Mouse (Mus musculus): Measurements from ENCODE around the gene Myb. TPM values are rescaled to one million over a fixed set of nuclear protein-coding genes. Genes with fewer than 3 reads are reported as not detected.

Myb gene
- 400 and 463 TPM in 2 replicates for total RNA-seq (2017)

- ATAC-seq (replicated peaks in 1 of 2; ENCODE audit: insufficient read depth in 1 of 2, low FRiP score in 2 of 2, low TSS enrichment in 1 of 2, low read depth in 1 of 2, poor library complexity in 2 of 2, severe bottlenecking in 2 of 2), result peak; percentile 61 to 66
These were observed at the start of gene Myb for GRCm38 (mm10) chr10:21160537-21161358. Gene Myb, minus strand, starts transcription at chr10:21160984.

- ATAC-seq (replicated peaks in 1 of 2; ENCODE audit: insufficient read depth in 1 of 2, low FRiP score in 2 of 2, low TSS enrichment in 1 of 2, low read depth in 1 of 2, poor library complexity in 2 of 2, severe bottlenecking in 2 of 2), result peak; percentile 29 to 42; a peak in 3 of 4 replicates
These were observed 46.6 kb upstream of the Myb start for GRCm38 (mm10) chr10:21207378-21207777.

DNA sequence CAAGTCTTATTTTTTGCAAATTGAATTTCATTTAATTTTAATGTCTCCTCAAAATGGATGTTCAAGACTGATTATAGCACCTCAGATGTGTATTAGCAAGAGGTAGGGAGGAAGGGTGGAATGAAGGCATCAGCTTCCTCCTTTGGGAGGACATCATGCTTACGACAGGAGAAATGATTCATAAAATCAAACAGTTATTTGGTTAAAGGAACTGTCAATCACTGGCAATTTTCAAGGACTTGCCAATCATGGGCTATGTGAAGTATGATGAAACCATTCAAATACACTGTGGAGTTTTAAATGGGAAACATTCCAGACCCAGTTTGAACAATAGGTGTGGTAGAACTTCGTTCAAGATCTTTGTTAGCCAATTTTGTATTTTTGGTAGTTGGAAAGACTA is 45.4 kb upstream of the Myb start:
- ATAC-seq (replicated peaks in 1 of 2; ENCODE audit: insufficient read depth in 1 of 2, low FRiP score in 2 of 2, low TSS enrichment in 1 of 2, low read depth in 1 of 2, poor library complexity in 2 of 2, severe bottlenecking in 2 of 2), result no peak

- peak in 1 of 2 experiments; percentile 17; a peak in 1 of 4 replicates for ATAC-seq (replicated peaks in 1 of 2; ENCODE audit: insufficient read depth in 1 of 2, low FRiP score in 2 of 2, low TSS enrichment in 1 of 2, low read depth in 1 of 2, poor library complexity in 2 of 2, severe bottlenecking in 2 of 2)
These were observed 43.8 kb upstream of the Myb start for GRCm38 (mm10) chr10:21204496-21205085.

DNA sequence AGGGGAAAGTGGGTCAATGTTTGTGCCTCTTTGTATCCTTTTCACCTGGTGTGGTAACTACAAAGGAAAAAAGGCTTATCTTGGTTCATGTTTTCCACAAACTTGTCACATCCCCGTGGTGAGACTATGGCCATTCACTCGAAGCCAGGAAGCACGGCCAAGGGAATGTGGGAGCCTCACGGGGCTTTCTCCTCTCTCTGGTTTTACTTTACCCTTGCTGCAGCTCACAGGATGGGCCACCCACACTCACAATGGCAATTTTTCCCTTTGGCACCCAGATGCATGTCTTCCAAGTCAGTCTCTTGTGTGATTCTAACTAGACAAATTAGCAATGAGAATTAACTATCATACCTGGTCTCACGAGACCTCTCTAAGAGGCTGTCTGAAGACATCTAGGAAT is 43.1 kb upstream of the Myb start:
- no peak for ATAC-seq (replicated peaks in 1 of 2; ENCODE audit: insufficient read depth in 1 of 2, low FRiP score in 2 of 2, low TSS enrichment in 1 of 2, low read depth in 1 of 2, poor library complexity in 2 of 2, severe bottlenecking in 2 of 2)

DNA sequence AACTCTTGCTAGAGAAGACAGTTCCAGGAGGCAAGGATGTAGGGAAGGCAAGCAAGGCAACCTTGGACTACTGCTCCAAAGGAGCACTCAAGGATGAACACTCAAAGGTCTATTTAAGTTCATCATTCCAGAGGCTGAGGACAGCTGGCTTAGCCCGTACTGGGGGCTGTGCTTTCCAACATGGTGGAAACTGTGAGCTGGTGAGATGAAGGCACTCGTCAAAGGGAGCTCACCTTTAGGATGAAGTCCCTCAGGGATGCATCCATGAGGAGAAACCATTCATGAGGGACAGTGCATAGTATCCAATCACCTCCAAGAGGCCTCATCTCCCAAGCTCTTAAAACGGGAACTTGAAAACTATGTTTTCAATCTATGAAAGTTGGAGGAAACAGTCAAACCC is 42.7 kb upstream of the Myb start:
- no peak for ATAC-seq (replicated peaks in 1 of 2; ENCODE audit: insufficient read depth in 1 of 2, low FRiP score in 2 of 2, low TSS enrichment in 1 of 2, low read depth in 1 of 2, poor library complexity in 2 of 2, severe bottlenecking in 2 of 2)

GRCm38 (mm10) chr10:21200761-21201160 is 40.0 kb upstream of the Myb start:
- no peak for ATAC-seq (replicated peaks in 1 of 2; ENCODE audit: insufficient read depth in 1 of 2, low FRiP score in 2 of 2, low TSS enrichment in 1 of 2, low read depth in 1 of 2, poor library complexity in 2 of 2, severe bottlenecking in 2 of 2)

GRCm38 (mm10) chr10:21200322-21200721 is 39.5 kb upstream of the Myb start:
- ATAC-seq (replicated peaks in 1 of 2; ENCODE audit: insufficient read depth in 1 of 2, low FRiP score in 2 of 2, low TSS enrichment in 1 of 2, low read depth in 1 of 2, poor library complexity in 2 of 2, severe bottlenecking in 2 of 2), result no peak

- peak; percentile 47 to 74 for ATAC-seq (replicated peaks in 1 of 2; ENCODE audit: insufficient read depth in 1 of 2, low FRiP score in 2 of 2, low TSS enrichment in 1 of 2, low read depth in 1 of 2, poor library complexity in 2 of 2, severe bottlenecking in 2 of 2)
These were observed 35.9 kb upstream of the Myb start for GRCm38 (mm10) chr10:21196646-21197116.

DNA sequence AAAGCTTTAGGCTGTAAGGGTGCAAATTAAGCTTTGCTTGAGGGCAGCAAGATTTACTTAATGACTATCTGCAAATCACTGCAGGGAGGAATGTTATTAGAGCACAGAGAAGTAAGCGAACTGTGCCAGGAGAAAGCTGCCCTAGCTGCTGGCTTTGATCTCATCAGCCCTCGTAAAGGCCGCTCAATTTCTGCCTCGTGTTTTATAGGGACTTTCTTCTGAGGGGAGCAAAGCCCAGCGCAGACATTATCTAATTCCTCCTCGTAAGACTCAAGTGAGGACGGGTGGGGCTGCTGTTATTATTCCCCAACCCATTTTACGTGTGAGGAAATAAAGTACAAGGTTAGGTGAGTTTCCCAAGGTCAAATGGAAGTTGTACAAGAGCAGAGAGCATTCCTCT is 34.8 kb upstream of the Myb start:
- no peak for ATAC-seq (replicated peaks in 1 of 2; ENCODE audit: insufficient read depth in 1 of 2, low FRiP score in 2 of 2, low TSS enrichment in 1 of 2, low read depth in 1 of 2, poor library complexity in 2 of 2, severe bottlenecking in 2 of 2)

DNA sequence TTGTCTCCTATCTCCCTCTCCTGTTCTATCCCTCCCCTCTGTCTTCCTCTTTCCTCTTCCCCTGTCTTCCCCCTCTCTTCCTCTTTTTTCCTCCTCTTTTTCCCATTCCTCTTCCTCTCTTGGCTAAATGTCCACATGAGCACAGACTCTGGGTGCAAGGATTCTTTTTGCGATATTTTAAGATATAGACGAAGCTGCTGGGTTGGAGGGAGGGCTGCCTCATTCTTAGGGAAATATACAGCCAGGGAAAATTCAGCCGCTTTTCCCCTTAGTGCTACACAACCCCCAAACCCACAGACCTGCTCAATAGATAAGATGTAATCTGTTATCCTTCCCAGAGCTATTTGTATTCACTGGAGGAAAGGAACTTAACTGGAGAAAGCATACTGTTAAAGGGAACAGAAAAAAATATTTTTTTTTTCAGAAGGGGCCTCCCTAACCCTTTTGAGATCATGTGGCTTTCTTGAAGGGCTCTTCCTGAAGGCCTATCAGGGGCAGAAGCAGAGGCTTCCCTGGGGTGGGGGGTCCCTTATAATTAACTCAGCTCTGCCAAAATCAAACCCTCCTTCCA is 33.2 kb upstream of the Myb start:
- ATAC-seq (replicated peaks in 1 of 2; ENCODE audit: insufficient read depth in 1 of 2, low FRiP score in 2 of 2, low TSS enrichment in 1 of 2, low read depth in 1 of 2, poor library complexity in 2 of 2, severe bottlenecking in 2 of 2), result no peak

DNA sequence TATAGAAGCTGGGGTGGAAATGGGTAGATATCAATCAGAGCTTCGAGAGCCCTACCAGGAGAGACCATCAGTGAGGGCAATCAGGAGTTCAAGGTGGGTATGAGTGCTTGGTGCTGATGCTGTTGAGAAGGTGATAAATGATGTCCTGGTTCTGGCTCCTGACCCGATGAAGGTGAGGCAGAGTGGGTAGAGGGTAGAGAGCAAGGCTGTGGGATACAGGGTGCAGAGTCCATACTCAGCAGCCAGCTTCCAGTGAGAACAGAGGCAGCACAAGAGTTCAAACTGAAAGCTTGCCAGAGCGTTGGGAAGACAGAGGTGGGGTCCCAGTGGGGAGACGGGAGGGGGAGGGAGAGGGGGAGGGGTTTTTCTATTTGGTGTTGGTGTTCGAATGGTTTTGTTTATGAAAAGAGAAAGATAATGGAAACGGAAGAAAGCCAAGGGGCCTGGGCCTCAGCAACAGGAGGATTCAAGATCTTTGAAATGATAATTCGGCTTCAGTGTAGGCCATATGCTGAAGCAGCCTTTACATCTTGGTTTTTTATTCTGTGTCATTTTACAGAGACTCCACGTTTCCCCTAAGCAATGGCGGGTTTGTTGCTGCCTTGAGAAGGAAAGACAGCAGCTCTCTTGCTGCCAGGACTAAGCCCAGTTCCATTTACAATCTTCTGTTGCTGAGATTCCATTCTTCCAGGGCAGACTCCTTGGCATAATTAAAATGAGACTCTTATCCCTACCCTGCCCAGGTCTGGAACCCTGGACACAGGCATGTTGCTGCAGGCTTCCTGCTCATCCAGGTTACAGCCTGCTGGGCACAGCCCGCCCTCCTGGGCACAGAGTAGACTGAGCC is 32.5 kb upstream of the Myb start:
- ATAC-seq (replicated peaks in 1 of 2; ENCODE audit: insufficient read depth in 1 of 2, low FRiP score in 2 of 2, low TSS enrichment in 1 of 2, low read depth in 1 of 2, poor library complexity in 2 of 2, severe bottlenecking in 2 of 2), result no peak

DNA sequence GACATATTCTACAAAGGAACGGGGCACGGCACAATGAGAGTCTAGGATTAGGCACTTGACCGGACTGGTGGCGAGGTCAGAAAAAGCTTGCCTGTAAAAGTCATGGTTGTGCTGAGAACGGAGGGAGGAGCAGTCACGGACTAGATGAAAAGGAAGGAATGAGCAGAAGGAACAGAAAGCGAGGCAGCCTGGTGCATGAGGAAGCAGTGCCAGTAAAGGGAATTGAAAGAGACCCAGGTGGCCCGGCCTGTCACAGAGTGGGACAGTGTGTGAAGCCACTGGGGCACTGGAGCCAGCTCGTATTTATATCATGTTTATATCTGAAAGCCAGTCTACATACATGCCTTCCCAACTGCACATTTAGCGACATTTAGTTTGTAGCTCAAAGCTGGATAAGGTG is 31.7 kb upstream of the Myb start:
- ATAC-seq (replicated peaks in 1 of 2; ENCODE audit: insufficient read depth in 1 of 2, low FRiP score in 2 of 2, low TSS enrichment in 1 of 2, low read depth in 1 of 2, poor library complexity in 2 of 2, severe bottlenecking in 2 of 2), result no peak

DNA sequence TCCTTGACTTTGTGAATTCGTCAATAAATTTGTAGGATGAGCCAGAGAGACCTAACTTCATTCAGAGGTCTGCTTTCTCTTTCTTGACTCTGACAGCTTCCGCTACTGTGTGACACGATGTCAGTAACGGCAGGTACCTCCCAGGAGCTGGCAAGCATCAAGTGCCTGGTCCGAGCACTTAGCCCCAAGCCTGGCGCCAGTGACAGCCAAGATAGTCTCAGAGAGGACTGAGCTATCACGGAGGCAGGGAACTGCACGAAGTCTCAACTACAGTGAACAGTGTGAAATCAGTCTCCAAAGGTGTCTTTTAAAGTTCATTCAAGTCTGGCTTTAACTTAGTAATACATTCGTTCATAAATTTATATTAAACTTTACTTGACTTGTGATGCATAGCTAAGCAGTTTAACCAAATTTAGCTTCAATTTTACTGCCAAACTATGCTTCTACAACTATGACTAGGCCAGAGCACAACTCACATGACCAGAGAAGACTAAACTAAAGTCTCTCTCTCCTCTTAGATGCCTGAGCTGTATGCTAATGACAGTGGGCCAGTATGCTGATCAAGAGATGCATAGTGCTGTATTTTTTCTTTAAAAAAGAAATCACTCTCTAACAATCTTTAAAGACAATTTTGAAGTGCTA is 29.1 kb upstream of the Myb start:
- no peak for ATAC-seq (replicated peaks in 1 of 2; ENCODE audit: insufficient read depth in 1 of 2, low FRiP score in 2 of 2, low TSS enrichment in 1 of 2, low read depth in 1 of 2, poor library complexity in 2 of 2, severe bottlenecking in 2 of 2)

DNA sequence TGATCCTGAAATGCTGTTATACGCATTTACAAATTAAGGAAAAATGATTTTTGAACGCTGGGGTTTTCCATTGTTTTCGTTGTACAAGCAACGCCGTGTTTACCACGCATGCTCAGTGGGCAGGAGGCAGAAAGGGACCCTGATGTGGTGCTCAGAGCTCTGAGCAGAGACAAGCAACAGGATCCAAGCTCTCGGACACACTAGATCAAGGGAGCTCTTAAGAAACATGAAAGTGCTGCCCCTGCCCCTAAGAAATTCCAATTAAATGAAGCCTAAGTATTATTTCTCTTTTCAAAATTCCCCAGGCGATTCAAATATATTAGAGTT is 28.5 kb upstream of the Myb start:
- no peak for ATAC-seq (replicated peaks in 1 of 2; ENCODE audit: insufficient read depth in 1 of 2, low FRiP score in 2 of 2, low TSS enrichment in 1 of 2, low read depth in 1 of 2, poor library complexity in 2 of 2, severe bottlenecking in 2 of 2)

DNA sequence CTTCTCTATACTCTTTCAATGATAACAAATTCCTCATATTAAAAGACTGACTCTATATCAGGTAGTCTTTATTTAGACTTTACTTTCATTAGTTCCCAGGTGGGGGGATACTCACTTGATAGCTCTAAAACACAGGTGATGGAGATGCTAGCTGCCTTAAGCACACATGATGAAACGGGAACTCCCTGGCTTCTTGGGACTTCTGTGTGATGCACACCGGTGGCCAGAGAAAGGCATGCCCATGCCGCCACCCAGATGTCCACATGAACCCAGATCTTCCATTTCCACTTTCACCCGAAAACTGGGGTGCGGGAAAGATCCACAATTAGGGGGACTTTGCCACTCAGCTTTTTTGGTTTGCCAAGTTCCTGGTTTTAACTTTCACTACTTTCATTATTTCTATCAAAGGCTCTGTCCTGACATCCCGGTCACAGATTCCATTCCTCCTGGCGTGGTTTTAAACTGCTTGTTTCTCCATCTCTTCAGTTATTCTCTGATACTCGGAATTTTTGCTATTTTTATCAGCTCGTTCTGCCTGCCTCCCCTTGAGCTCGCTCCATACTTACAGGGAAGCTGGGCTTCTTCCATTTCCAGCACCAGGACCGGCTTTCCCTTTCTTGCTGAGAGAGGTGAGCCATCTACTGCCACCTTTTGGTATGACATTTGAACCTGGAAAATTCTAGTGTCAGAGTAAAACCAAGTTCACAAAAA is 27.9 kb upstream of the Myb start:
- ATAC-seq (replicated peaks in 1 of 2; ENCODE audit: insufficient read depth in 1 of 2, low FRiP score in 2 of 2, low TSS enrichment in 1 of 2, low read depth in 1 of 2, poor library complexity in 2 of 2, severe bottlenecking in 2 of 2), result peak; percentile 63 to 66; a peak in 2 of 4 replicates

- ATAC-seq (replicated peaks in 1 of 2; ENCODE audit: insufficient read depth in 1 of 2, low FRiP score in 2 of 2, low TSS enrichment in 1 of 2, low read depth in 1 of 2, poor library complexity in 2 of 2, severe bottlenecking in 2 of 2), result peak in 1 of 2 experiments; percentile 18; a peak in 1 of 4 replicates
These were observed 27.1 kb upstream of the Myb start for GRCm38 (mm10) chr10:21187847-21188246.
